Mouse (Mus musculus): Measurements from ENCODE around the gene Pspn. TPM values are rescaled to one million over a fixed set of nuclear protein-coding genes. Genes with fewer than 3 reads are reported as not detected.

Gene Pspn
- polyA plus RNA-seq, 1 experiment from 2014 or later: not detected

- WGBS: 94% methylated on average over 4 of the region's 4 CpGs
- no peak for ATAC-seq (ENCODE audit: low read depth)
These were observed 37.9 kb downstream of the Pspn start for GRCm38 (mm10) chr17:56961880-56962279.

GRCm38 (mm10) chr17:56958667-56959066 lies 41.2 kb downstream of the Pspn start:
- 77% methylated on average over 4 of the region's 4 CpGs for WGBS
- Histone ChIP-seq H3K9me3 (ENCODE audit: control insufficient read depth, low read length) (no peaks in the 10 kb centered on the region), H3K4me3 (ENCODE audit: low read depth, low read length) (no peak overlapping the region), H3K27ac (ENCODE audit: low read depth, low read length) (no peak overlapping the region), H3K4me2 (ENCODE audit: low read depth, low read length) (no peak overlapping the region), H3K36me3 (ENCODE audit: control insufficient read depth, insufficient read depth, low read length) (no peaks in the 10 kb centered on the region), H3K27me3 (ENCODE audit: control insufficient read depth, insufficient read depth, low read length) (no peaks in the 10 kb centered on the region), H3K4me1 (ENCODE audit: control insufficient read depth, insufficient read depth, low read length) (no peaks in the 10 kb centered on the region), H3K9ac (replicated peaks; ENCODE audit: low read depth, low read length) (no peak overlapping the region)
- no peak for ATAC-seq (ENCODE audit: low read depth)

More at GRCm38 (mm10) chr17:56961880-56962279, 37.9 kb downstream of the Pspn start:
- H3K4me1 ChIP-seq (ENCODE audit: control insufficient read depth, insufficient read depth, low read length): no peaks in the 10 kb centered on the region
- H3K9me3 ChIP-seq (ENCODE audit: control insufficient read depth, low read length): no peaks in the 10 kb centered on the region
- H3K27ac ChIP-seq (ENCODE audit: low read depth, low read length): no peak overlapping the region
- no peak overlapping the region for H3K4me2 ChIP-seq (ENCODE audit: low read depth, low read length)
- no peak overlapping the region for H3K9ac ChIP-seq (replicated peaks; ENCODE audit: low read depth, low read length)
- no peak overlapping the region for H3K4me3 ChIP-seq (ENCODE audit: low read depth, low read length)
- no peaks in the 10 kb centered on the region for H3K27me3 ChIP-seq (ENCODE audit: control insufficient read depth, insufficient read depth, low read length)
- no peaks in the 10 kb centered on the region for H3K36me3 ChIP-seq (ENCODE audit: control insufficient read depth, insufficient read depth, low read length)

- Histone ChIP-seq H3K4me1 (ENCODE audit: control insufficient read depth, insufficient read depth, low read length) (no peaks in the 10 kb centered on the region), H3K27me3 (ENCODE audit: control insufficient read depth, insufficient read depth, low read length) (no peaks in the 10 kb centered on the region), H3K36me3 (ENCODE audit: control insufficient read depth, insufficient read depth, low read length) (no peaks in the 10 kb centered on the region), H3K9me3 (ENCODE audit: control insufficient read depth, low read length) (no peaks in the 10 kb centered on the region), H3K9ac (replicated peaks; ENCODE audit: low read depth, low read length) (no peak overlapping the region), H3K27ac (ENCODE audit: low read depth, low read length) (no peak overlapping the region), H3K4me3 (ENCODE audit: low read depth, low read length) (no peak overlapping the region), H3K4me2 (ENCODE audit: low read depth, low read length) (no peak overlapping the region)
- 33% methylated on average over 11 of the region's 11 CpGs for WGBS
- ATAC-seq (ENCODE audit: low read depth): no peak
These were observed 41.9 kb downstream of the Pspn start for GRCm38 (mm10) chr17:56957763-56958429.

GRCm38 (mm10) chr17:56954871-56955270 lies 44.9 kb downstream of the Pspn start:
- H3K4me1 ChIP-seq (ENCODE audit: control insufficient read depth, insufficient read depth, low read length): no peaks in the 10 kb centered on the region
- H3K36me3 ChIP-seq (ENCODE audit: control insufficient read depth, insufficient read depth, low read length): no peaks in the 10 kb centered on the region
- no peaks in the 10 kb centered on the region for H3K27me3 ChIP-seq (ENCODE audit: control insufficient read depth, insufficient read depth, low read length)
- ATAC-seq (ENCODE audit: low read depth): no peak
- no peak overlapping the region for H3K9ac ChIP-seq (replicated peaks; ENCODE audit: low read depth, low read length)
- H3K4me3 ChIP-seq (ENCODE audit: low read depth, low read length): no peak overlapping the region
- no peaks in the 10 kb centered on the region for H3K9me3 ChIP-seq (ENCODE audit: control insufficient read depth, low read length)
- H3K4me2 ChIP-seq (ENCODE audit: low read depth, low read length): no peak overlapping the region
- no peak overlapping the region for H3K27ac ChIP-seq (ENCODE audit: low read depth, low read length)
- WGBS: 82% methylated on average over 7 of the region's 7 CpGs

- Histone ChIP-seq H3K4me3 (ENCODE audit: low read depth, low read length) (no peak overlapping the region), H3K4me2 (ENCODE audit: low read depth, low read length) (no peak overlapping the region), H3K9me3 (ENCODE audit: control insufficient read depth, low read length) (no peaks in the 10 kb centered on the region), H3K36me3 (ENCODE audit: control insufficient read depth, insufficient read depth, low read length) (no peaks in the 10 kb centered on the region), H3K9ac (replicated peaks; ENCODE audit: low read depth, low read length) (no peak overlapping the region), H3K4me1 (ENCODE audit: control insufficient read depth, insufficient read depth, low read length) (no peaks in the 10 kb centered on the region), H3K27ac (ENCODE audit: low read depth, low read length) (no peak overlapping the region), H3K27me3 (ENCODE audit: control insufficient read depth, insufficient read depth, low read length) (no peaks in the 10 kb centered on the region)
- 84% methylated on average over 1 of the region's 1 CpGs for WGBS
- no peak for ATAC-seq (ENCODE audit: low read depth)
These were observed 47.2 kb downstream of the Pspn start for GRCm38 (mm10) chr17:56952639-56953038.

- WGBS: 15% methylated on average over 3 of the region's 3 CpGs
- no peak overlapping the region for H3K27ac ChIP-seq (ENCODE audit: low read depth, low read length)
- ATAC-seq (ENCODE audit: low read depth): no peak
- no peaks in the 10 kb centered on the region for H3K9me3 ChIP-seq (ENCODE audit: control insufficient read depth, low read length)
- H3K27me3 ChIP-seq (ENCODE audit: control insufficient read depth, insufficient read depth, low read length): no peaks in the 10 kb centered on the region
- H3K4me1 ChIP-seq (ENCODE audit: control insufficient read depth, insufficient read depth, low read length): no peaks in the 10 kb centered on the region
- no peak overlapping the region for H3K9ac ChIP-seq (replicated peaks; ENCODE audit: low read depth, low read length)
- H3K4me2 ChIP-seq (ENCODE audit: low read depth, low read length): no peak overlapping the region
- no peak overlapping the region for H3K4me3 ChIP-seq (ENCODE audit: low read depth, low read length)
- no peaks in the 10 kb centered on the region for H3K36me3 ChIP-seq (ENCODE audit: control insufficient read depth, insufficient read depth, low read length)
These were observed 48.9 kb downstream of the Pspn start for GRCm38 (mm10) chr17:56950915-56951314.

Other genes with a start within 250 kb of the Pspn start
- gene Nrtn, start 242.5 kb downstream of the Pspn start, polyA plus RNA-seq (2014; fragmentation: Nextera tagmentation; extraction: Ambion mirVana): 1.9 and 2.9 TPM in 2 replicates
- 79.0 and 81.0 TPM in 2 replicates for gene Dus3l, start 235.3 kb downstream of the Pspn start, polyA plus RNA-seq (2014; fragmentation: Nextera tagmentation; extraction: Ambion mirVana)
- 0.53 and 0.70 TPM in 2 replicates for gene Prr22, start 229.8 kb downstream of the Pspn start, polyA plus RNA-seq (2014; fragmentation: Nextera tagmentation; extraction: Ambion mirVana)
- gene Rfx2, start 169.0 kb downstream of the Pspn start, polyA plus RNA-seq (2014; fragmentation: Nextera tagmentation; extraction: Ambion mirVana): 3.6 and 4.6 TPM in 2 replicates
- gene Acsbg2, start 125.6 kb downstream of the Pspn start, polyA plus RNA-seq (2014; fragmentation: Nextera tagmentation; extraction: Ambion mirVana): not detected in 2 replicates
- 0.50 and 0.56 TPM in 2 replicates for gene 1700061G19Rik, start 124.5 kb downstream of the Pspn start, polyA plus RNA-seq (2014; fragmentation: Nextera tagmentation; extraction: Ambion mirVana)
- gene Mllt1, start 64.6 kb downstream of the Pspn start, polyA plus RNA-seq (2014; fragmentation: Nextera tagmentation; extraction: Ambion mirVana): 38.5 and 44.7 TPM in 2 replicates
- gene Acer1, start 17.9 kb downstream of the Pspn start, polyA plus RNA-seq (2014; fragmentation: Nextera tagmentation; extraction: Ambion mirVana): not detected in 2 replicates
- gene Clpp, start 9.7 kb downstream of the Pspn start, polyA plus RNA-seq (2014; fragmentation: Nextera tagmentation; extraction: Ambion mirVana): 167 and 195 TPM in 2 replicates
- gene Alkbh7, start 2.7 kb downstream of the Pspn start, polyA plus RNA-seq (2014; fragmentation: Nextera tagmentation; extraction: Ambion mirVana): 48.6 and 60.2 TPM in 2 replicates
- gene Gtf2f1, start 11.3 kb upstream of the Pspn start, polyA plus RNA-seq (2014; fragmentation: Nextera tagmentation; extraction: Ambion mirVana): 65.7 and 69.6 TPM in 2 replicates
- gene Gm17949, start 11.5 kb upstream of the Pspn start, polyA plus RNA-seq (2014; fragmentation: Nextera tagmentation; extraction: Ambion mirVana): 0.37 and 0.63 TPM in 2 replicates
- gene Khsrp, start 31.5 kb upstream of the Pspn start, polyA plus RNA-seq (2014; fragmentation: Nextera tagmentation; extraction: Ambion mirVana): 32.1 and 36.8 TPM in 2 replicates
- gene Slc25a41, start 41.6 kb upstream of the Pspn start, polyA plus RNA-seq (2014; fragmentation: Nextera tagmentation; extraction: Ambion mirVana): not detected in 2 replicates
- gene Crb3, start 59.1 kb upstream of the Pspn start, polyA plus RNA-seq (2014; fragmentation: Nextera tagmentation; extraction: Ambion mirVana): 1.1 and 1.2 TPM in 2 replicates
- 37.2 and 48.9 TPM in 2 replicates for gene Slc25a23, start 59.8 kb upstream of the Pspn start, polyA plus RNA-seq (2014; fragmentation: Nextera tagmentation; extraction: Ambion mirVana)
- gene Dennd1c, start 78.5 kb upstream of the Pspn start, polyA plus RNA-seq (2014; fragmentation: Nextera tagmentation; extraction: Ambion mirVana): 3.2 and 4.3 TPM in 2 replicates
- 347 and 373 TPM in 2 replicates for gene Tubb4a, start 87.8 kb upstream of the Pspn start, polyA plus RNA-seq (2014; fragmentation: Nextera tagmentation; extraction: Ambion mirVana)
- gene Tnfsf9, start 105.3 kb upstream of the Pspn start, polyA plus RNA-seq (2014; fragmentation: Nextera tagmentation; extraction: Ambion mirVana): 4.8 and 8.4 TPM in 2 replicates
- gene Cd70, start 149.8 kb upstream of the Pspn start, polyA plus RNA-seq (2014; fragmentation: Nextera tagmentation; extraction: Ambion mirVana): 0.44 and 2.3 TPM in 2 replicates
- not detected in 2 replicates for gene Tnfsf14, start 194.2 kb upstream of the Pspn start, polyA plus RNA-seq (2014; fragmentation: Nextera tagmentation; extraction: Ambion mirVana)
- gene C3, start 228.1 kb upstream of the Pspn start, polyA plus RNA-seq (2014; fragmentation: Nextera tagmentation; extraction: Ambion mirVana): 0.82 and 2.7 TPM in 2 replicates
- 23.1 and 24.9 TPM in 2 replicates for gene Gpr108, start 248.4 kb upstream of the Pspn start, polyA plus RNA-seq (2014; fragmentation: Nextera tagmentation; extraction: Ambion mirVana)
- gene Trip10, start 249.4 kb upstream of the Pspn start, polyA plus RNA-seq (2014; fragmentation: Nextera tagmentation; extraction: Ambion mirVana): 5.4 and 9.0 TPM in 2 replicates

All from neural tube, embryonic 14.5 days (tissue).